Mouse (Mus musculus): ENCODE results near the gene Ubtf.
"Not testable (repeated sequence)": the region's sequence is repeated elsewhere in the genome, so short reads cannot be mapped to it uniquely, and the experiment has no call there.

Ubtf gene

DNA sequence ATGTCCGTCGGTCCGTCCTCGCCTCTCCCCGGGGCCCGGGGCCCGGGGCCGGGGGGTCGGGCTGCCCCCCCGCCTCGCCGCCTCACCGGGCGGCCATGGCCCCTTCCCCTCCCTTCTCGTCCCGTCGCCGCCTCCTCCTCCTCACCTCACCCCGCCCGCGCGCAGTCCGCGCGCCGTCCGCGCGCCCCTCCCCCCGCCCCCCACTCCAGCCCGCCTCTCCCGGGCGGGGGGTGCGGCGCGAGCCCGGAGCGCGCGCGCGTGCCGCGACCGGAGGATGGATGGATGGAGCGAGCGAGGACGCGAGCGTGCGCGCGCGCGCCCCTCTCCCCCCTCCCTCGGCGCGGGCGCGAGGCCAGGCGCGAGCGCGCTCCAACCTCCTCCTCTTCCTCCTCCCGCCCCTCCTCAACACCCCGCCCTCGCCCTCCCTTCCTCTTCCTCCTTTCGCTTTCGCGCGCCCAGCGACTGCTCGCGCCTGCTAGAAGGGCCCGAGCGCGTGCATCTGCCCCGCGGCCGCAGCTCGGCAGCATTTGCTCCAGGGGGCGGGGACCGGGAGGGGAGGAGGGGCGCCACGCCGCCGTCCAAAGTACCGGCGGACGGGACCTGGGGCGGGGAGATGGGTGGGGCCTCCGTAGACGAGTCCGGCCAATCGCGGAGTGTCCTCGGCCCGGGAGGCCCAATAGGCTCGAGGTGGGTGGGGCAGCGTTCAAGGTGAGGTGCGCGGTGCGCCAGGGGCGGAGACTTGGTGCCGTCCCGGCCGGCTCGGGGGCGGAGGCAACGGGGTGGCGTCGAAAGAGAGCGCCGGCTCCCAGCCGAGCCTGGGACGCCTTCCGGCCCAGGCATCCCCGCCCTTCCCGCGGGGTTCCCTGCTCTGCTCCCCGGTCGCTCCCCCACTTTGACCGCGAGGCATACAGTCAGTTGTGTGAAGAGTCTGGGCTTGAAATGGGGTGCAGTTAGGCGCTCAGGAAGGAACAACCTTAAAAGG, 22.8 kb downstream of the Ubtf start, which contains the start of gene Atxn7l3:
Gene Atxn7l3 (minus strand): TSS at position 141 of the 982 bp plus-strand sequence.
- peak; percentile 100 for DNase-seq (ENCODE audit: inconsistent ontology term)

DNA sequence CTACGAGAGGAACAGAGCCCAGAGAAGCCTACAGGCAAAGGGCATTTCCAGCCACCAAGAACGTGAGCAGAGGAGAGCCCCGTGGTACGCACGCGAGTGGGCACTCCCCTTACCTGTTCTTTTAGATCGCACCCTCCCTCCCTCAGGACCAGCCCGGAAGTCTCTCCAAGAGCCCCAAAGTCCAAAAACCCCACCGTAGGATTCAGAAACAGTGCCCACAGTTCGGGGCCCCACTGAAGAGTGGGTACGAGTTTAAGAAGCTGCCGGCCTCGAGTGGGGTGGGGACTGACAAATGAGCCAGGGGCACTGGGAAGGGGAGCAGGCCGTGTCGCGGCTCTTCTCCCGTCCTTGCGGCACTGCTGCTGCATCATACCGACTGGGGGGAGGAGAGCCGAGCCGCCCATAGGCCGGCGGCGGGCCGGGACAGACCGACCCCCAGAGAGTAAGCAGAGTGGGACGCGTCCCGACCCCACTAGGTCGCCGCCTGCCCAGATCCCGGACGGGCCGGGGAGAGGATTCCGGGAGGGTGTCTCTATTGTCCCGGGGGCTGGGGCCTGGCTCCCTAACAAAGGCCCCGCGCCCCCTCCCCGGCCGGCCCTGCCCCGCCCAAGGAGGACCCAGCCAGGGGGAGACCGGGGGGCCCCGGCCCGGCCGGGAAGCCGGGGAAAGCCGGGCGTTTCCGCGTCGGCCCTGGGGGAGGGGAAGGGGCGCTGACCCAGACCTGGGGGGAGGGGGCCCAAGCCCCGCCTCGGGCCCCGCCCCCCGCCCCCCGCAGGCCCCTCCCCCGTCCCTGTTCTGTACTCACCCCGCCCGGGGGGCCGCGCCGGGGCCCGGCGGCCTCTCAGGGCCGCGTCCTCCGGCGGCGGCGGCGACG, 23.7 kb downstream of the Ubtf start:
- DNase-seq (ENCODE audit: inconsistent ontology term), result peak; percentile 82

DNA sequence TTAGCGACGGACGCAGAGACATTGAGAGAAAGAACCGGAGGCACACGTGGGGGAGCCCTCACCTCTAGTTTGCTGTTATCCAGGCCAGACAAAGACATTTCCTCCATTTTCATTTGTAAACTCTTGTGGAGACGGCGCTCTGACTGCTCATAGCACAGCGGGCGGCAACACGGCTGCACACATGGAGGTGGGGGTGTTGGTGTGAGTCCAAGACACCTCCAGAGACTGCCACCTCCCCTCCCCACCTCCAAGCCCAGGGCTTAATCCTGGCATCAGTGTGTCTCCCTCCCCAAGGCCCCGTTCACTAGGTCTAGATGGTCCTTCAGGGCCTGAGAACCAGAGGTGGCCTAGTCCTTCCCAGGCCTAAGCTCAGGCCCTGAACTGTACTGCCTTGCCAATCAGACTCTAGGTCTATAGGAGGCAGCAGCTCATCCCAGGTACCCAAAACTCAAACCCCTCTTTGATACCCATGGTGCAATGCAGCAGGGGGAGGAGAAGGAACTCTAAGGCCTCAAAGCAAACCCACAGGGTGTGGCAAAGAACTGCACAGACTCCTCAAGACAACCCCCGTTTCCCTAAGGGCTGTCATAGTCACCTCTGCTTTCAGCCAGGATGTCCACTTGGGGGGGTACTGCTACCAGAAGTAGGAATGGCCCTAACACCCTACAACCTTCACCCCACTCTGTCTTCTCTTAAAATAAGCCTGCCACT, 24.5 kb downstream of the Ubtf start:
- DNase-seq (ENCODE audit: inconsistent ontology term), result peak; percentile 28

DNA sequence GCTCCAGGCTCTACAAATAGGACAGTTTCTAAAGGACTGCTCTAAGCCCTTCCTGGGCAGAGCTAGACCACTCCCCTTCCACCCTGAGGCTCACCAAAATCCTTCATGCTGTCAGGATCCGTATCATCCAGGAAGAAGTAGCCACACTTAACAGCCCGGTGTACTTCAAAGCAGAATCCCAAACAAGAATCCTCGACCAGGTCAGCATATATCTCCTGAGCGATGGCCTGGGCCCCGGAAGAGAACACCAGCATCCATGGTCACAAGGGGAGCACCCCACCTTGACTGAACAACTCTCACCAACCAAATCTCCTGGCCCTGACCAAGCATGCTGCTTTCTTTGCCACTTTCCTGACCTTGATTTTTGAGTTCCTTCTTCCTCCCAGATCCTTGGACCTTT, 25.1 kb downstream of the Ubtf start:
- no peak for DNase-seq (ENCODE audit: inconsistent ontology term)

DNA sequence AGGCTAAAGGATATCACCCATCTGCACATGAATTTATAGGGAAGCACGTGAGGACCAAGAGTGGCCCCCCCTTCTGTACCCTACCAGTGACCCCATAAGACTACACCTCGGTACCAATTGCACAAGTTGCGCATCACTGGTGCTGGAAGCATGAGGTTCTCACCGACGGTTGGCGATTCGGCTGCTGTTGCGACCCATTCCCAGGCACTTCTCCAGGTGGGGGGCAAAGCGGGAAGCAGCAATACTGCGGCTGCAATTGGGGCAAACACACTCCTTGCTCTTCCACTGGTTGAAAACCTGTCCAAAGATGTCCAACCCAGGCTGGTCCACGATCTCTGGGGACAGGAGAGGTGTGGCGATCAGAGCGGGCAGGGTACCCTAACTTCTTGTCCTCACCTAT, 25.6 kb downstream of the Ubtf start:
- DNase-seq (ENCODE audit: inconsistent ontology term), result no peak

DNA sequence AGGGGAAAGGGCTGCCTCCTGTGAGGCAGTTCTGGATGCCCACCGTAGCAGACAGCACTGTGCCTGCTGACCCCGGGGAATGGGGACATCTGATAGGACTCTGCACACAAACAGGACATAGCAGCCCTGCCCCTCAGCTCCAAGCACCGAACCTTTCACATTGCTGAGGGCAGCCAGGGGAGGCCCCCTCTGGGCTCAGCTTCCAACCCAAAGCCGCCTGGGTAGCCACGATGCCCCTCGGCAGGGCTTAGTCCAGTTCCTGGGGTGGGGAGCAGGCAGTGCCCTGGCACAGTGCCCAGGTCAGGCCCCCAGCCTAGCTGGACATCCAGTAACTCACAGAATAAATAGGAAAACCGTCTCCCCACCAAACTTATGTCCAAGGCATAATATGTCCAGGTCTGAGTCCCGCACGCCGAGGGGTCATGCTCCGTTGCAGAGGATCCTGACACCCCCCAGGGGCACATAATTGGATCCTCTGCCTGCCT, 28.4 kb downstream of the Ubtf start:
- no peak for DNase-seq (ENCODE audit: inconsistent ontology term)

DNA sequence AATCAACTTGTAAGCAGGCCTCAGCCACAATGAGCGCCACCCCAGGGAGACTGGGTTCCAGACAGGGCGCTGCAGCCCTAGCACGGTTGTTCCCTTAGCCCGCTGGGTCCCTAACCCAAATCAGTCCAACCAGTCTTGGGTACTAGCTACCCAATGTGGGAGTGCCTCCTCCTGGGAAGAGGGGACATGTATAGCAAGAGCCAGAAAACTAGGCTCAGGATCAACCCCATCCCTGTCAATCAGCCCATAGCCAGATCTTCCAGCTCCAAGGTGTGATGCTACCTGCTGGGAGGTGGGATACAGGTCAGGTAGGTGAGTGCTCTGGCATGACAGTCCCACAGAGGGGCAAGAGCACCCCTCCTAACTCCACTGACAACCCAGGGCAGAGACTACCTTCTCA, 29.4 kb downstream of the Ubtf start:
- no peak for DNase-seq (ENCODE audit: inconsistent ontology term)

DNA sequence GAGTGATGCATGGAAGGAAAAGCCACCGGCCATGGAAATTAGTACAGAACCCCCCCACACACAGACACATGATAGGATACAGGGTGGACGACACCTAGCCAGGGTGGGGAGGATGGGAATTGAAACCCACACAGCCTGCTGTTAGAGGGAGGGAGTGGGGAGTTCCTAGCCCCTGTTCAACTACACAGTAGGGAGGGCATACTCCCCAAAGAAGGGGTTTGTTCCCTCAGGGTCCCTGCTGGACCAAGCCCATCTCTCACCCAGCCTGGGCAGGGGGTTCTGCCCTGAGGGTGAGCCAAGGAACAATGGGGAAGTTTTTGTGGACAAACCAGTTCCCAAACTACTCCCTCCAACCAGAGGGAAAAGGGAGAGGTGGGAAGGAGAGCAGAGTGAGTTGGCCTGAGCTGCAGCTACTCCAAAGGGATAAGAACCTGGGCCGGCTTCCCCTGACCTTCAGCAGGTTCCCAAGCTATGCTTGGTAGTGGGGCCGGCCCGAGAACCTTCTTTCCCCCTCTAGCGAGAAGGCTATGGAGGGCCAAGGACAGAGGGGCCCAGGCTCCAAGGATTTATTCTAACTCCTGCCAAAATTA, 29.9 kb downstream of the Ubtf start:
- no peak for DNase-seq (ENCODE audit: inconsistent ontology term)

DNA sequence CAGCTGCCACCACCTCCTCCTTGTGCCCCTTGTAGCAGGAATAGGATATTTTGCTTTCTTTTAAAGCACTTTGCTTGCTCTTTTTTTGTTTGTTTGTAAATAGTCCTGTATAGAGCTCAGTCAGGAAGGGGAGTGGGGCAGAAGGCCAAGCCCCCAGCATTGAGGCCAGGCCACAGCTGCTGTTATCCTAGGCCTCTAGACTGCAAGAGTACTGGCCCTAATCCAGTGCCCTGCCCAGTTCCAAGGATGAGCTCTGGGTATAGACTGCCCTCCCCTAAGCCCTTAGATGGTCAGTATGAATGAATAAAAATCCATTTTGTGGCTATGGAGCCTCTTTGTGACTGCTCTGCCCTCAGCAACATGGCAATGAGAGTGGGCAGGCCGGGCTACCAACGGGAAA, 30.6 kb downstream of the Ubtf start:
- DNase-seq (ENCODE audit: inconsistent ontology term), result no peak

DNA sequence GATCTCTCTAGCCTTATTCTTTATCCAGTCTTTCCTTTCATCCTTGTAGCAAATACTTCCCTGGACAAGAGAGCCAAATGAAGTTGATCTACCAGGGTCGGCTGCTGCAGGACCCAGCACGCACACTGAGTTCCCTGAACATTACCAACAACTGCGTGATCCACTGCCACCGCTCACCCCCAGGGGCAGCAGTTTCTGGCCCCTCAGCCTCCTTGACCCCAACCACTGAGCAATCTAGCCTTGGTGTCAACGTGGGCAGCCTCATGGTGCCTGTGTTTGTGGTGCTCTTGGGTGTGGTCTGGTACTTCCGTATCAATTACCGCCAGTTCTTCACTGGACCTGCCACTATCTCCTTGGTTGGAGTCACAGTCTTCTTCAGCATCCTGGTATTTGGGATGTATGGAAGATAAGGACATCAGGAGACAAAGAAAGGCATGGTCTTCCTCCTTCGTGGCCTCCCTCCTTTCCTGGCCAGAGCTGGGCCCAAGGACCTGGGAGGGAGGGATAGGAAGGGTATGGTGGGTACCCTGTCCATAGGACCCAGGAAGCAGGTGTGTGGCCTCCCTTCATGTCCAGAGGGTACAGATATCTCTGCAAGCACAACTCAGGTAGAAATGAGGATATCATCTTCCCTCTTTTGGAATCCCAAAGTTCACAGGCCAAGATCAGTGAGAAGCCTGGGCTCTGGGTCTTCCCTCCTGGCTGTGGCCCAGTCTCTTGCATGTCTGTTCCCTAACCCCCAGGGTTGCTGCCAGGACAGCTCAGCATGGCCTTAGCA, 31.3 kb downstream of the Ubtf start:
- DNase-seq (ENCODE audit: inconsistent ontology term), result no peak

DNA sequence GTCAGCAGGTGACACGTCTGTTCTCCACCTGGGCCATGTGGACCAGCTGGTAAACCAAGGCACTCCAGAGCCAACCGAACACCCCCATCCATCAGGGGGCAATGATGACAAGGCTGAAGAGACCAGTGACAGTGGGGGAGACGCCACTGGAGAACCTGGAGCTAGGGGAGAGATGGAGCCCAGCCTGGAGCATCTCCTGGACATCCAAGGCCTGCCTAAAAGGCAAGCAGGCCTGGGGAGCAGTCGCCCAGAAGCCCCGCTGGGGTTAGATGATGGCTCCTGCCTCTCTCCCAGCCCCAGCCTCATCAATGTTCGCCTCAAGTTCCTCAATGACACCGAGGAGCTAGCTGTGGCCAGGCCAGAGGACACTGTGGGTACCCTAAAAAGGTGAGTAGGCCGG, 32.1 kb downstream of the Ubtf start:
- DNase-seq (ENCODE audit: inconsistent ontology term), result no peak

DNA sequence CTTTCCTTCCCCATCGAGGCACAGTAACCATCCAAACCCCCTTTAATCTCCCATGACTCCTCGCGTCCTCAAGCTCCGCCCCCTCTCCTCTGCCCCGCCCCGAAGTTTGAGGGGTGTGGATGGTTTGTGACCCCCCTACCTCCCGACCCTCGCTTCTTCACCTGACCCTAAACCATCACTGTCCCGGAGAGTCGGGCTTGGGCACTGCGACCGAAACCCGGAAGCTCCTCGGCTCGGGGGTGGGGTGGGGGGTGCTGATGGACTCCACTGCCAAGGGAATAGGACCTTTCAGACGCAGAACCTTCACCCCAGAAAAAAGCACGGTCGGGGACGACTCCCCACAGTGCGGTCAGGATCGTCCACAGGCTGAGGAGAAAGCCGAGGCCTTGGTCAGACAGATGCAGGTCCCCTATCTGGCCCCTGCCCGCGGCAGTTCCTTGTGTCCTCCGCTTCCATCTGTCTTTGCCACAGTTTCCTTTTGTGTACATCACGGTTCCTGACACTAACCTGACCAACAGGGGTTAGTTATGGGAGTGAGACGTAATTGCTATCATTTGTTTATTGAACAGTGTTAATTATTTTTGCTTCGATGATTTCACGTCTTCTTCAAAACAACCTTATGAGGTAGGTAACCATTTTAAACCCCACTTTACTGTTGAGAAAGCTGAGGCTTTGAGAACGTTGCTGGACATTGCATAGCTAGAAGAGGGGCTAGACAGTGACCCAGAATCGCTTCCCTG, 34.3 kb downstream of the Ubtf start:
- no peak for DNase-seq (ENCODE audit: inconsistent ontology term)

DNA sequence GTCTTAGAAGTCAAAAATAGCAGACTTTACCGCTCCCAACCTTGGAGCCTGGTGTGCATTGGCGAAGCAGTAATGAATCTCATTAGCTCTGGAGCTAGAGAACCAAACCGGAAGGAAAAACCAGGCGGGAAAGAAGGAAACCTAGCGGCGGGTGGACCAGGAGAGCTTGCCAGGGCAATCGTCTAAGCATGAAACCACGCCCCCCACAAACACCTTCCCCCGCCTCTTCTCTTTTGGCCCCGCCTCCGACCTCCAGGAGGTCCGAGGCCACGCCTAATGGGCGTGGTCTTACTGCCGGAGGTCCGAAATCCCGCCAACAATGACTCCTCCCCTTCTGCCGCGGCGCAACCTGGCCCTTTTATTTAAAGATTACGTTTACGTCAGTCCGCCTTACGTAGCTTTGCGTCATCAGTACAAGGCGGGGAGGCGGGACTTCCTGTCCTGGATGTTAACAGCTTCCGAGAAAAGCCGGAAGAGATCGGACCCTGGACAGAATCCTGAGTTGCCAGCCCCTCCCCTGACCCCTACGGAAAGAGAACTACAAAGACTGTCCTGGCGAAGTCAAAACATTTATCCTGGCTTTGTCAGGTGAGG, 34.9 kb downstream of the Ubtf start, which contains the start of gene Tmub2:
Gene Tmub2 (plus strand): TSS at position 431 of the 594 bp plus-strand sequence.
- peak; percentile 98 for DNase-seq (ENCODE audit: inconsistent ontology term)

DNA sequence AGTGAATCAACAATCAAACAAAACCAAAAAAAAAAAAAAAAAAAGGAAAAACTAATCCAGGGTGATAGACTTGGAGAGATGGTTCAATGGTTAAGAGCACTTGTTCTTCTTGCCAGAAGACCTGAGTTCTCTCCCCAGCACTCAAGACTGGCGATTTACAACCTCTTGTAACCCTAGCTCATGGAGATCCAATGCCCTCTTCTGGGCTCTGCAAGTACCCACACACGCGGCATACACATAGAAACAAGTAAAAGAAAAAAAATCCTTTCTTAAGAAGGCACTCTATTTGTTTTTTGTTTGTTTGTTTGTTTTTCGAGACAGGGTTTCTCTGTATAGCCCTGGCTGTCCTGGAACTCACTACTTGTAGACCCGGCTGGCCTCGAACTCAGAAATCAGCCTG, 35.6 kb downstream of the Ubtf start:
- DNase-seq (ENCODE audit: inconsistent ontology term), result no peak

DNA sequence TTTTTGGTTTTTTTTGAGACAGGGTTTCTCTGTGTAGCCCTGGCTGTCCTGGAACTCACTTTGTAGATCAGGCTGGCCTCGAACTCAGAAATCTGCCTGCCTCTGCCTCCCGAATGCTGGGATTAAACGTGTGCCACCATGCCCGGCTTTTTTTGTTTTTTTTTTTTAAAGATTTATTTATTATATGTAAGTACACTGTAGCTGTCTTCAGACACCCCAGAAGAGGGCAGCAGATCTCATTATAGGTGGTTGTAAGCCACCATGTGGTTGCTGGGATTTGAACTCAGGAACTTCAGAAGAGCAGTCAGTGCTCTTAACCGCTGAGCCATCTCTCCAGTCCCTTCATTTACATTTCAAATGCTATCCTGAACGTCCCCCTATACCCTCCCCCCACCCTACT, 39.3 kb downstream of the Ubtf start:
- not testable (repeated sequence) for DNase-seq (ENCODE audit: inconsistent ontology term)

DNA sequence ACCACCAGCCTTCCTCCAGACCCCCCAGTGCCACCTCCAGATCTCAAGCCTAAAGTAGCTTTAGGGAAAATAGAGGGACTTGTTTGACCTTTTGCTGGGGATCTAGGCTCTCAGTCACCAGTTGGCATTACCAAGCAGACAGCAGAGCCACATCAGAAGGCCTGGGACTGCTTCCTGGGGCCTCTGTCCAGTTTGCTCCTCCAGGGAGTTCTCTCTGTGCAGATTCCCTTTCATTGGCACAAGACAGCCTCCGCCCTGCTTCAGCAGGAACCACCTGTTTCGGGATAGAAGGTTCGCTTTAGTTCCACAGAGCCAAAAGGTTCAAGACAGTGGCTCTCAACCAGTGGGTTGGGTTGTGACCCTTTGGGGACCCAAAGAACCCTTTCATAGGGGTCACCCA, 39.9 kb downstream of the Ubtf start:
- no peak for DNase-seq (ENCODE audit: inconsistent ontology term)

DNA sequence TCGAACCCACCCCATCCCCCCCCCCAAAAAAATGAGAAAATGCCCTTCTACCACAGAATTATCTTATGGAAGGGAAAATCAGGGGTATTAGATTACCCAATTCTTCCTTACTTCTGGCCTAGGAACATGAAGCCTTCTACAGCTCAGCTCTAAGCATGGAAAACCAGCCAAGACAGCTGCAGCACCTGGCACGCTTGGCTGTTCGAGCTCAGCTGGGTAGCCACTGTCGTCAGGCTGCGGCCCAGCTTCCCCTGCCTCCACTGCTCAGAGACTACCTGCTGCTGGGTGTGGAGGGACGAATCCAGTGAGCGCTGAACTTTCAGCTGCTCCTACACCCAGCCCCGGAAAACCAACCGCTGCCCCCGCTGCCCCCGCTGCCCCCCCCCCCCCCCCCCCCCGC, 41.8 kb downstream of the Ubtf start:
- DNase-seq (ENCODE audit: inconsistent ontology term), result no peak

DNA sequence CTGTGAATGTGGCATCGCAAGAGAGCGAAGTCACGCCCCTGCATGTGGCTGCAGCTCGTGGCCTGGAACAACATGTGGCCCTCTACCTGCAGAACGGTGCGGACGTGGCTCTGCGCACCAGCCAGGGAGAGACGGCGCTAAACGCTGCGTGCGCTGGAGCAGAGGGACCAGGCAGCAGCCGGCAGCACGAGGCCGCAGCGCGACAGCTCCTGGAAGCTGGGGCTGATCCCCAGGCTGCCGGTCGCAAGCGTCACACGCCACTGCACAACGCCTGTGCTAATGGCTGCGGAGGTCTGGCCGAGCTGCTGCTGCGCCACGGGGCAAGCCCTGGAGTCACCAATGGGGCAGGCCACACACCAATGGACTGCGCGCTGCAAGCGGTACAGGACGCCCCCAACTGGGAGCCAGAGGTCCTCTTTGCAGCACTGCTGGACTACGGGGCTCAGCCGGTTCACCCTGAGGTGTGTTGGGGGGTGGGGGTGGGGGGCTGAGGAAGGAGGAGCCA, 43.1 kb downstream of the Ubtf start:
- peak; percentile 51 for DNase-seq (ENCODE audit: inconsistent ontology term)
